Mouse (Mus musculus): ENCODE results near the gene Trmt1. TPM values are rescaled to one million over a fixed set of nuclear protein-coding genes. Genes with fewer than 3 reads are reported as not detected.

The Trmt1 gene
- polyA plus RNA-seq, 1 experiment, result 131 TPM

GRCm38 (mm10) chr8:84734680-84735079 is 48.6 kb downstream of the Trmt1 start:
- peaks cover 18% of the 10 kb centered on the region for H3K4me1 ChIP-seq (ENCODE audit: control insufficient read depth, insufficient read depth, low read length)
- no peaks in the 10 kb centered on the region for H3K27me3 ChIP-seq (ENCODE audit: control insufficient read depth, insufficient read depth, low read length)
- no peak overlapping the region for H3K27ac ChIP-seq (ENCODE audit: control insufficient read depth, insufficient read depth, low read depth, low read length)
- no peaks in the 10 kb centered on the region for H3K36me3 ChIP-seq (ENCODE audit: control insufficient read depth, insufficient read depth, low read length)
- no peak overlapping the region for H3K4me3 ChIP-seq (ENCODE audit: control insufficient read depth, low read depth, low read length)
- TF ChIP-seq CTCF (IDR thresholded peaks at IDR 0.05; ENCODE audit: control insufficient read depth, insufficient read depth, insufficient replicate concordance, low read depth, low read length), result no peak
- TF ChIP-seq POLR2A (IDR thresholded peaks at IDR 0.05; ENCODE audit: control insufficient read depth, low read depth, low read length), result no peak

- H3K4me3 ChIP-seq (ENCODE audit: control insufficient read depth, low read depth, low read length), result no peak overlapping the region
- TF ChIP-seq POLR2A (IDR thresholded peaks at IDR 0.05; ENCODE audit: control insufficient read depth, low read depth, low read length), result no peak
- TF ChIP-seq CTCF (IDR thresholded peaks at IDR 0.05; ENCODE audit: control insufficient read depth, insufficient read depth, insufficient replicate concordance, low read depth, low read length), result no peak
- H3K27me3 ChIP-seq (ENCODE audit: control insufficient read depth, insufficient read depth, low read length), result no peaks in the 10 kb centered on the region
- peaks cover 15% of the 10 kb centered on the region for H3K4me1 ChIP-seq (ENCODE audit: control insufficient read depth, insufficient read depth, low read length)
- no peak overlapping the region for H3K27ac ChIP-seq (ENCODE audit: control insufficient read depth, insufficient read depth, low read depth, low read length)
- H3K36me3 ChIP-seq (ENCODE audit: control insufficient read depth, insufficient read depth, low read length), result no peaks in the 10 kb centered on the region
These were observed 49.5 kb downstream of the Trmt1 start for GRCm38 (mm10) chr8:84735597-84735996.

- H3K27me3 ChIP-seq (ENCODE audit: control insufficient read depth, insufficient read depth, low read length), result no peaks in the 10 kb centered on the region
- no peak overlapping the region for H3K27ac ChIP-seq (ENCODE audit: control insufficient read depth, insufficient read depth, low read depth, low read length)
- H3K4me3 ChIP-seq (ENCODE audit: control insufficient read depth, low read depth, low read length), result no peak overlapping the region
- H3K36me3 ChIP-seq (ENCODE audit: control insufficient read depth, insufficient read depth, low read length), result no peaks in the 10 kb centered on the region
- H3K4me1 ChIP-seq (ENCODE audit: control insufficient read depth, insufficient read depth, low read length), result peaks cover 11% of the 10 kb centered on the region
- no peak for TF ChIP-seq POLR2A (IDR thresholded peaks at IDR 0.05; ENCODE audit: control insufficient read depth, low read depth, low read length)
- TF ChIP-seq CTCF (IDR thresholded peaks at IDR 0.05; ENCODE audit: control insufficient read depth, insufficient read depth, insufficient replicate concordance, low read depth, low read length), result no peak
These were observed 50.4 kb downstream of the Trmt1 start for GRCm38 (mm10) chr8:84736521-84736920.

- Histone ChIP-seq H3K4me1 (ENCODE audit: control insufficient read depth, insufficient read depth, low read length) (peaks cover 17% of the 10 kb centered on the region), H3K27ac (ENCODE audit: control insufficient read depth, insufficient read depth, low read depth, low read length) (no peak overlapping the region), H3K4me3 (ENCODE audit: control insufficient read depth, low read depth, low read length) (peak overlapping the region; percentile 20; the same call in 1 of the 2 replicates), H3K27me3 (ENCODE audit: control insufficient read depth, insufficient read depth, low read length) (no peaks in the 10 kb centered on the region), H3K36me3 (ENCODE audit: control insufficient read depth, insufficient read depth, low read length) (no peaks in the 10 kb centered on the region)
- TF ChIP-seq CTCF (IDR thresholded peaks at IDR 0.05; ENCODE audit: control insufficient read depth, insufficient read depth, insufficient replicate concordance, low read depth, low read length) (peak; percentile 88), POLR2A (IDR thresholded peaks at IDR 0.05; ENCODE audit: control insufficient read depth, low read depth, low read length) (no peak)
These were observed 51.5 kb downstream of the Trmt1 start for GRCm38 (mm10) chr8:84737608-84738007.

GRCm38 (mm10) chr8:84738266-84738665 is 52.2 kb downstream of the Trmt1 start:
- TF ChIP-seq CTCF (IDR thresholded peaks at IDR 0.05; ENCODE audit: control insufficient read depth, insufficient read depth, insufficient replicate concordance, low read depth, low read length) (no peak), POLR2A (IDR thresholded peaks at IDR 0.05; ENCODE audit: control insufficient read depth, low read depth, low read length) (no peak)
- Histone ChIP-seq H3K36me3 (ENCODE audit: control insufficient read depth, insufficient read depth, low read length) (no peaks in the 10 kb centered on the region), H3K4me3 (ENCODE audit: control insufficient read depth, low read depth, low read length) (no peak overlapping the region), H3K27ac (ENCODE audit: control insufficient read depth, insufficient read depth, low read depth, low read length) (no peak overlapping the region), H3K27me3 (ENCODE audit: control insufficient read depth, insufficient read depth, low read length) (no peaks in the 10 kb centered on the region), H3K4me1 (ENCODE audit: control insufficient read depth, insufficient read depth, low read length) (peaks cover 24% of the 10 kb centered on the region)

- no peak overlapping the region for H3K4me3 ChIP-seq (ENCODE audit: control insufficient read depth, low read depth, low read length)
- no peak overlapping the region for H3K27ac ChIP-seq (ENCODE audit: control insufficient read depth, insufficient read depth, low read depth, low read length)
- peaks cover 25% of the 10 kb centered on the region for H3K4me1 ChIP-seq (ENCODE audit: control insufficient read depth, insufficient read depth, low read length)
- no peaks in the 10 kb centered on the region for H3K27me3 ChIP-seq (ENCODE audit: control insufficient read depth, insufficient read depth, low read length)
- no peaks in the 10 kb centered on the region for H3K36me3 ChIP-seq (ENCODE audit: control insufficient read depth, insufficient read depth, low read length)
- TF ChIP-seq CTCF (IDR thresholded peaks at IDR 0.05; ENCODE audit: control insufficient read depth, insufficient read depth, insufficient replicate concordance, low read depth, low read length), result no peak
- TF ChIP-seq POLR2A (IDR thresholded peaks at IDR 0.05; ENCODE audit: control insufficient read depth, low read depth, low read length), result no peak
These were observed 52.8 kb downstream of the Trmt1 start for GRCm38 (mm10) chr8:84738715-84739400.

- Histone ChIP-seq H3K27me3 (ENCODE audit: control insufficient read depth, insufficient read depth, low read length) (no peaks in the 10 kb centered on the region), H3K4me1 (ENCODE audit: control insufficient read depth, insufficient read depth, low read length) (peaks cover 25% of the 10 kb centered on the region), H3K27ac (ENCODE audit: control insufficient read depth, insufficient read depth, low read depth, low read length) (no peak overlapping the region), H3K36me3 (ENCODE audit: control insufficient read depth, insufficient read depth, low read length) (no peaks in the 10 kb centered on the region), H3K4me3 (ENCODE audit: control insufficient read depth, low read depth, low read length) (no peak overlapping the region)
- TF ChIP-seq POLR2A (IDR thresholded peaks at IDR 0.05; ENCODE audit: control insufficient read depth, low read depth, low read length), result no peak
- TF ChIP-seq CTCF (IDR thresholded peaks at IDR 0.05; ENCODE audit: control insufficient read depth, insufficient read depth, insufficient replicate concordance, low read depth, low read length), result no peak
These were observed 53.3 kb downstream of the Trmt1 start for GRCm38 (mm10) chr8:84739401-84739742.
